11 mouse cellular contexts compared by ENCODE assay signal in the genomic region with DNA sequence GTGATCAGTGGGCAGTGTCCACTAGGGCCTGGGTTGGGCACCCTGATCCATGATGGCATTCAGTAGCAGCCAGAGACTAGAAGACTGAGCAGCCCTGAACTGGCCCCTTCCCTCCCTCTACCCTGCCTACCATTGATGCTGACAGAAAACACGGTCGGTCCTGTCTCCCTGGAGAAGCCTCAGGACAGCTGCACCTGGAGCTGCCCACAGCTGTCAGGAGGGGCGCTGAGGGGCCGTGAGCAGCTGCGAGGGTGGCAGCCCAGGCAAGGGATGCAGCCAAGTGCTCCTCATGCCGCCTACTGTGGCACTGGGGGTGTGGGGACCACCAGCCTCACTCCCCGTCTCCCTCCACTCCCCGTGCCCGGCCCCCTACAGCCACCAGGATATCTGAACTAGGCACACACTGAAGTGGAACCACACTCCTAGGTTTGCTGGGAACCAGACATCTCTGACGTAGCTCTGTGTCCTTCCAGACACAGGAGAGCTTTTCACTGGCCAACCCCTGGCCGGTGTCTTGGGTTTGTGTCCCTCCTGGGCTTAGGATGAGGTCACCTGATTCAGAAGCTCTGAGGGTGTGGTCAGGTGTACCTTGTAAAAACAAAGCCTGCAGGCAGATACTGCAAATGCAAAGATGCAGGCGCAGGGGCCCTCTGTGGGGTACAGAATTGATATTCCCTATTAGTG.
A peak's percentile ranks its signal among the peaks of the same experiment; 100 is the strongest.
DNase-seq lines count a peak whose midpoint lies in the region; ATAC-seq and TF ChIP-seq lines count a peak whose summit lies in the region.
"Had no signal": no experiment of that assay in that cellular context is flagged by ENCODE, and none has a peak within 500 bp of the region (broad histone marks: within the 10 kb centered on the region; RNA-seq: fewer than 3 reads in every experiment).

No protein-coding gene starts in this region.

- no peak for TF ChIP-seq EP300 in lung, postnatal 0 days (IDR thresholded peaks at IDR 0.05)

- no peak overlapping the region for H3K4me3 ChIP-seq in lung, embryonic 14.5 days (ENCODE audit: low read depth, low read length)
- no peak overlapping the region for H3K4me3 ChIP-seq in lung, postnatal 0 days (ENCODE audit: low read depth, low read length)
- no peak overlapping the region for H3K4me3 ChIP-seq in embryonic facial prominence, embryonic 13.5 days
- no peak overlapping the region for H3K4me3 ChIP-seq in hindbrain, embryonic 15.5 days
- H3K4me3 ChIP-seq in neural tube, embryonic 14.5 days (ENCODE audit: low read depth, low read length): no peak overlapping the region
- no peak overlapping the region for H3K4me3 ChIP-seq in liver, embryonic 11.5 days (ENCODE audit: low read depth, low read length)
- H3K4me3 ChIP-seq: liver, embryonic 13.5 days had no signal

- no peaks in the 10 kb centered on the region for H3K9me3 ChIP-seq in lung, embryonic 14.5 days (ENCODE audit: low read depth, low read length)
- H3K9me3 ChIP-seq in lung, postnatal 0 days (ENCODE audit: low read length): no peaks in the 10 kb centered on the region
- no peaks in the 10 kb centered on the region for H3K9me3 ChIP-seq in embryonic facial prominence, embryonic 13.5 days
- no peaks in the 10 kb centered on the region for H3K9me3 ChIP-seq in hindbrain, embryonic 15.5 days
- H3K9me3 ChIP-seq in neural tube, embryonic 14.5 days (ENCODE audit: control insufficient read depth, low read length): no peaks in the 10 kb centered on the region
- H3K9me3 ChIP-seq in liver, embryonic 11.5 days (ENCODE audit: control insufficient read depth, low read length): no peaks in the 10 kb centered on the region
- H3K9me3 ChIP-seq: liver, embryonic 13.5 days had no signal

- H3K9ac ChIP-seq in lung, embryonic 14.5 days: no peak overlapping the region
- no peak overlapping the region for H3K9ac ChIP-seq in lung, postnatal 0 days (replicated peaks; ENCODE audit: low read depth)
- 0 out of 2 replicates have a peak overlapping the region, but pooled peaks have one; percentile 6 for H3K9ac ChIP-seq in embryonic facial prominence, embryonic 13.5 days
- no peak overlapping the region for H3K9ac ChIP-seq in hindbrain, embryonic 15.5 days
- 0 out of 2 replicates have a peak overlapping the region, but pooled peaks have one; percentile 3 for H3K9ac ChIP-seq in neural tube, embryonic 14.5 days (replicated peaks; ENCODE audit: low read depth, low read length)
- H3K9ac ChIP-seq in liver, embryonic 11.5 days (ENCODE audit: low read depth, low read length): no peak overlapping the region
- H3K9ac ChIP-seq: liver, embryonic 13.5 days had no signal

- no peak overlapping the region for H3K27ac ChIP-seq in lung, embryonic 14.5 days (ENCODE audit: low read depth)
- no peak overlapping the region for H3K27ac ChIP-seq in lung, postnatal 0 days (ENCODE audit: low read length)
- 0 out of 2 replicates have a peak overlapping the region, but pooled peaks have one; percentile 34 for H3K27ac ChIP-seq in embryonic facial prominence, embryonic 13.5 days
- H3K27ac ChIP-seq in hindbrain, embryonic 15.5 days (replicated peaks): peak overlapping the region; percentile 45
- H3K27ac ChIP-seq in neural tube, embryonic 14.5 days (ENCODE audit: low read depth, low read length): 0 out of 2 replicates have a peak overlapping the region, but pooled peaks have one; percentile 28
- H3K27ac ChIP-seq in liver, embryonic 11.5 days (ENCODE audit: low read depth, low read length): no peak overlapping the region

- no peaks in the 10 kb centered on the region for H3K4me1 ChIP-seq in lung, embryonic 14.5 days (ENCODE audit: insufficient read depth)
- no peaks in the 10 kb centered on the region for H3K4me1 ChIP-seq in lung, postnatal 0 days (ENCODE audit: insufficient read depth, low read depth, low read length)
- H3K4me1 ChIP-seq in embryonic facial prominence, embryonic 13.5 days: peaks cover 4% of the 10 kb centered on the region; the same call in 1 of the 2 replicates
- H3K4me1 ChIP-seq in hindbrain, embryonic 15.5 days (replicated peaks): 0 out of 2 replicates have a peak, but pooled peaks cover 6% of the 10 kb centered on the region
- peaks cover 4% of the 10 kb centered on the region; the same call in 1 of the 2 replicates for H3K4me1 ChIP-seq in neural tube, embryonic 14.5 days (ENCODE audit: control insufficient read depth, insufficient read depth, low read length)
- no peaks in the 10 kb centered on the region; the same call in 1 of the 2 replicates for H3K4me1 ChIP-seq in liver, embryonic 11.5 days (replicated peaks; ENCODE audit: control insufficient read depth, insufficient read depth, low read length)

- H3K36me3 ChIP-seq in lung, embryonic 14.5 days (ENCODE audit: insufficient read depth): peaks cover 7% of the 10 kb centered on the region; the same call in 1 of the 2 replicates
- no peaks in the 10 kb centered on the region for H3K36me3 ChIP-seq in lung, postnatal 0 days (ENCODE audit: insufficient read depth, low read length)
- H3K36me3 ChIP-seq in embryonic facial prominence, embryonic 13.5 days: peaks cover 41% of the 10 kb centered on the region
- H3K36me3 ChIP-seq in hindbrain, embryonic 15.5 days: no peaks in the 10 kb centered on the region
- H3K36me3 ChIP-seq in neural tube, embryonic 14.5 days (ENCODE audit: control insufficient read depth, insufficient read depth, low read length): no peaks in the 10 kb centered on the region
- no peaks in the 10 kb centered on the region; the same call in 1 of the 2 replicates for H3K36me3 ChIP-seq in liver, embryonic 11.5 days (ENCODE audit: control insufficient read depth, insufficient read depth, low read length)
- H3K36me3 ChIP-seq: liver, embryonic 13.5 days had no signal

- no peak overlapping the region for H3K4me2 ChIP-seq in lung, embryonic 14.5 days
- H3K4me2 ChIP-seq in lung, postnatal 0 days (replicated peaks; ENCODE audit: low read depth, low read length): no peak overlapping the region
- H3K4me2 ChIP-seq in embryonic facial prominence, embryonic 13.5 days: no peak overlapping the region
- H3K4me2 ChIP-seq in hindbrain, embryonic 15.5 days: no peak overlapping the region
- no peak overlapping the region for H3K4me2 ChIP-seq in neural tube, embryonic 14.5 days (ENCODE audit: low read depth, low read length)
- no peak overlapping the region for H3K4me2 ChIP-seq in liver, embryonic 11.5 days
- H3K4me2 ChIP-seq: liver, embryonic 13.5 days had no signal

- no peak for DNase-seq in lung, embryonic 14.5 days
- no peak for DNase-seq in lung, postnatal 0 days (ENCODE audit: low spot score)
- DNase-seq in liver, embryonic 11.5 days (ENCODE audit: low spot score): no peak
- no peak for DNase-seq in cerebellum, postnatal 4 days (ENCODE audit: low spot score in 2 of 2)
- DNase-seq: cerebellum, adult 8-10 months; gastrocnemius, postnatal 25 days; kidney, postnatal 36 days; liver, embryonic 13.5 days had no signal

- ATAC-seq in lung, embryonic 14.5 days (ENCODE audit: insufficient read depth): peak; percentile 35; the same call in 1 of the 2 replicates
- ATAC-seq in lung, postnatal 0 days: no peak
- ATAC-seq in embryonic facial prominence, embryonic 13.5 days (ENCODE audit: insufficient number of reproducible peaks, insufficient read depth, low FRiP score, low TSS enrichment, low read depth): no peak
- peak; percentile 11; the same call in 1 of the 2 replicates for ATAC-seq in hindbrain, embryonic 15.5 days (ENCODE audit: low FRiP score, low read depth)
- peak; percentile 38; the same call in 1 of the 2 replicates for ATAC-seq in neural tube, embryonic 14.5 days (ENCODE audit: low read depth)
- ATAC-seq in liver, embryonic 11.5 days (replicated peaks; ENCODE audit: low FRiP score): no peak

- TF ChIP-seq CTCF in lung, embryonic 14.5 days (IDR thresholded peaks at IDR 0.05; ENCODE audit: low read depth): no peak
- no peak for TF ChIP-seq CTCF in lung, postnatal 0 days (IDR thresholded peaks at IDR 0.05)

- H3K27me3 ChIP-seq in lung, embryonic 14.5 days (ENCODE audit: insufficient read depth, low read length): no peaks in the 10 kb centered on the region
- H3K27me3 ChIP-seq in lung, postnatal 0 days (replicated peaks; ENCODE audit: insufficient read depth, low read length): no peaks in the 10 kb centered on the region
- no peaks in the 10 kb centered on the region for H3K27me3 ChIP-seq in embryonic facial prominence, embryonic 13.5 days
- H3K27me3 ChIP-seq in hindbrain, embryonic 15.5 days: no peaks in the 10 kb centered on the region
- no peaks in the 10 kb centered on the region for H3K27me3 ChIP-seq in neural tube, embryonic 14.5 days (ENCODE audit: control insufficient read depth, insufficient read depth, low read length)
- H3K27me3 ChIP-seq in liver, embryonic 11.5 days (replicated peaks; ENCODE audit: control insufficient read depth, insufficient read depth, low read length): no peaks in the 10 kb centered on the region
- H3K27me3 ChIP-seq: liver, embryonic 13.5 days had no signal

- 40% methylated on average over 12 of the region's 12 CpGs for WGBS in lung, embryonic 14.5 days
- WGBS in lung, postnatal 0 days: 61% methylated on average over 12 of the region's 12 CpGs
- 73% methylated on average over 12 of the region's 12 CpGs for WGBS in embryonic facial prominence, embryonic 13.5 days
- 46% methylated on average over 12 of the region's 12 CpGs for WGBS in hindbrain, embryonic 15.5 days
- WGBS in neural tube, embryonic 14.5 days: 50% methylated on average over 12 of the region's 12 CpGs
- 75% methylated on average over 12 of the region's 12 CpGs for WGBS in liver, embryonic 11.5 days

Comparison
In these comparisons a context has a peak if more than half of its experiments do, and no peak if none do; other contexts are left out.
1. ATAC-seq: peak in lung, embryonic 14.5 days (single experiment), hindbrain, embryonic 15.5 days (single experiment) and neural tube, embryonic 14.5 days (single experiment); none in lung, postnatal 0 days (single experiment), embryonic facial prominence, embryonic 13.5 days (single experiment) and liver, embryonic 11.5 days (single experiment).
2. H3K27ac ChIP-seq: peak in embryonic facial prominence, embryonic 13.5 days (single experiment), hindbrain, embryonic 15.5 days (single experiment) and neural tube, embryonic 14.5 days (single experiment); none in lung, embryonic 14.5 days (single experiment), lung, postnatal 0 days (single experiment) and liver, embryonic 11.5 days (single experiment).
3. H3K9ac ChIP-seq: peak in embryonic facial prominence, embryonic 13.5 days (single experiment) and neural tube, embryonic 14.5 days (single experiment); none in lung, embryonic 14.5 days (single experiment), lung, postnatal 0 days (single experiment), hindbrain, embryonic 15.5 days (single experiment) and liver, embryonic 11.5 days (single experiment).